Mouse (Mus musculus) cerebellum, adult 11 months (tissue): Measurements from ENCODE around the gene Slc35b1.
A peak's percentile ranks its signal among the peaks of the same experiment; 100 is the strongest.

Source experiments
- DNase-seq: peaks from one replicate; pipeline ENCODE4 v3.0.0; 2022

Gene Slc35b1

DNA sequence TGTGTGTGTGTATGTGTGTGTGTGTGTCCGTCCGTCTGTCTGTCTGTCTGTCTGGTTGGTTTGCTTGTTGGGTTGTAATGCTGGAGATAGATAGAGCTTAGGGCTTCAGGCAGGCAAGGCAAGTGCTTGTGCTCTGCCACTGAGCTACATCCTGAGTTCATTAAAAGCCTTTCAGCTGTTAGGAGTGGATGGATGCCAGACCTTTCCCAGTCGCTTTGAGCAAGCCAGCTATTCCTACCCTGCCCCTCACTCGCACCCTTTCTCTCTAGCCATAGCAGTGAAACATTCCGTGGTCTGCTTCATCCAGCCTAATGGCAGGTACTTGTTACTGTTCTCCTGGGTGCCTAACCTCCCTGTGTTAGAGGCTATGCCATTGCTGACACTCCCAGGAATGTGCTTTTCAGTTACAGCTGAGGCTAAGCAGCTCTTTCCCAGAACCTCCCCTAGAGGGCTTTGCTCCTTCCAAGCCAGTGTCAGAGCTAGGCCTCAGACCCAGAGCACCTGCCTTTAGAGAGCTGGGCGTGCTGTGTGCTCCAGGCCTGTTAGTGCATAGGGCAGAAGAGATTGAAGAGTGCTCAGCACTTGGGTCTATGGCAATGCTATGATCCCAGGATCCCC lies 18.1 kb upstream of the Slc35b1 start:
- DNase-seq: no peak

DNA sequence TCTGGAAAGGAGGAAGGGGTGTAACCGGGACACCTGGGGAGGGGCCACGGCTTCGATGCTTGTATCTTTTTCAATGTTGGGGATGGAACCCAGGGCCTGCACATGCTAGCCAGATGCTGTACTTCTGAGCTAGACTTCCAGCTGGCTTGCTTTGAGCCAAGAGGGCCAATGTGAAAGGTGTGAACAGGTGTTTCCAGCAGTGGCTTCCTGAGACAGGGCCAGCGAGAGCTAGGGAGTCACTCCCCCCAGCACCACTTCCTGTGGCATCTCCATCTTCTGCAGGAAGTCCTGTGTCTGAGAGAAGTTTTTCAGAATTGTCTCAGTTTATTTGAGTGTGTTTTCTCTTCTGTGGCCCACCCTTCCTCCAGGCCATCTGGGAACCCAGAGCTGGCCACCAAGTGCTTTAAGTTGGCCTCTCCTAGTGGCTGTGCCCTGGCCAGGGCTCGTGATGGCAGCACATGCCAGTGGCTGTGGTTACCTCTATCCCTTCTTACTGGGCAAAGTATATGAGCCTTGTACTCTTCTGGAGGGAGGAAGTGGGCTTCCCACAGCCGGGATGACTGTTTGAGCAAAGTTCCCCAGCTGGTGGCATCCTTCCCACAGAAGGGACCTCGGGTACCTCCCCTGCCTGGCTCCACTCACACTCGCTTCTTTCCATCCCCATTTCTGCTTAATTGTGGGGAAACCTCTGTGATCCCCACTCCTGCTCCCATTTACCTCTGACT lies 17.3 kb upstream of the Slc35b1 start:
- DNase-seq: no peak

DNA sequence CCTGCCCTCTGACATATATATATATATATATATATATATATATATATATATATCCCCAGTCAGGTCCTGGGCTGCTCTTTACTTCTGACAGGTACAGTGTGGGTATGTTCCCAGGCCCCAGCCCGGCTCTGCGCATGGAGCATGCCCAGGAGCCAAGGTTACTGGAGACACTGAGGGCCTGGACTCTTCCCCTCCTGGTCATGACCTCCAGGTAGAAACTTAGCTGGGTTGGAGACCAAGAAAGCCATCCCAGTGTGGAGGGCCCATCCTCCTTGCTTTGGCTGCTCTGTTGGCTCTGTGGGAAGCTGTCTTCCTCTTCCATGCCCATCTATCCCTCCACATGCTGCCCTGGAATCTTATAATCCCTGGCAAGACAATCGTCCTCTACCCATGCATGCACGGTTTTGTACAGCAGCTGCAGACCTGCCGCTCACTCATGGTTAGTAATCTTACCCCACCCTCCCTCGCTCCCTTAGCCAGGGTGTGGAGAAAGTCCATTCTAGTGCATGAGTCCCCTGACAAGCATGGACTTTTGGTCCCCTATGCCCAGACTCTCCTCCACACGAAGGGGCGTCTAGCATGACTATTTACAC lies 16.2 kb upstream of the Slc35b1 start:
- DNase-seq: no peak

DNA sequence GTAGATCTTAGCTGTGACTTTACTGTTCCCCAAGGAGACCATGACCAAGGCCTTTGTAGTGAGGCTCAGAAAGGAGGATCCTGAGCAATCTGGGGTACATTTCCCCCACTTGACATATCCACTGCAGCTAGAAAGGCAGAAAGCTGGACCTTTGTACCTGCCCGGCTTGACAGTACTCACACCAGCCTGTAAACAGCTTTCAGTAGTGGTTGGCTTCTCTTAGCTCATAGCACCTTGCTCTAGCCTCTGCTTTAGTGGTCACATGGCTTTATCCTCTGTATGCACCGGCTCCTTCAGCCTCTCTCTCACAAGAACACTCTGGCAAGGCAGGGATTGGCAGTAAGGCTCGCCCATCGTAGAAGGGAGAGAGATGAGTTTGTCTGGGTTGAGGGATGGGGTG lies 15.6 kb upstream of the Slc35b1 start:
- no peak for DNase-seq

DNA sequence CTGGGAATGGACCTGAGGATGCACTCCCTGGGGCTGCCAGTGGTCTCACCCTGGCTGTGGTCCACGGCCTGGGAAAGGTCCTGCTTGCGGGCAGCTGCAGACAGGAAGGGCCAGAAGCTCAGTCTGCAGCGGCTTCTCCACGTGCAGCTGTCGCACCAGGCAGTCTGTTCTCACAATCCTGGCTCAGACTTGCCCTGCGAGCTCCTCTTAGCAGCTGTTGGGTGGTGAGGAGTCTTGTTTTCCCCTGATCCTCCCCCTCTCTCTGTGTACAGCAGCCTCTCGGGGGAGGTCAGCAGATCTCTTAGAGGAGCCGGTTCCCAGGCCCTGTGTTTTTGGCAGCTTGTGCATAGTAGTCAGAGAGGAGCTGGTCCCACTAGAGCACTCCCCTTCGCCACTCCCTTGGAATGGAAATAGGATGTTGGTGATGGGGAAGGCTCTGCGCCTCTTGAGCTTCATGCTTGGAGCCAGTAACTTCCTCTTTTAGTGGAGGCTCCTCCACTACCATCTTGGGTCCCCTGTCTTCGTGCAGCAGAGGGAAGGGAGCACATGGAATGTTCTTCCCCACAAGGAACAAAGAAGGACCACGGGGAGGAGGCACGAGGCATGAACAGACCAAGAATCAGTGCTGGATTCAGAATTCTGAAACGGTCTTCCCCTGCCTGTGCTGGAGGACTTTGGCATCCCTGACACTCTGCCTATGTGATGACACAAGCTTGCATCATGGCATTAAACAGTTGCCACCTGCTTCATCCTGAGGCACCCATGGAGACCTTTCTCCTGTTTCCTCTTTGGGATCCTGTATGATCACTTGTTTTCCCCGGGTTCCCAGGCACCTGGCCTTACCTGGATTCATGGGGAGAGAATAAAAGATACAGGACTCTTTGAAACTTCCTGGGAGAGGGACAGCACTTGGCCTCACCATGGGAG lies 14.3 kb upstream of the Slc35b1 start:
- DNase-seq: no peak

DNA sequence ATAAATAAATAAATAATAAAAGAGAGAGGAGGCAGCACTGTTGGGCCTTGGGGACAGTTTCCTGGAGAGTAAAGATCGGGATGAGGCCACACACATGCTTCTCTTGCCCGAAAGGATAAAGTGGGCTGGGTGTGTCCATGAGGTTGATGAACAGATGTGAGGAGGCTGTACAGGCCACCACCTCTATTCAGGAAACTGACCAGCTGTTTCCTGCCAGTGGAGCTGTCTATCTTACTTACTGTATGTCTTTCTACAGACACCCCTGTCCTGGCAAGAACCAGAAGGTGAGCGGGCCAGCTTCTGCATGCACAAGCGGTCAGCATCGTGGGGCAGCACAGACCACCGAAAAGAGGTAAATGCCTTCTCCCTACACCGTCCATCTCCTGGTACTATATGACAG lies 13.3 kb upstream of the Slc35b1 start:
- DNase-seq: no peak

DNA sequence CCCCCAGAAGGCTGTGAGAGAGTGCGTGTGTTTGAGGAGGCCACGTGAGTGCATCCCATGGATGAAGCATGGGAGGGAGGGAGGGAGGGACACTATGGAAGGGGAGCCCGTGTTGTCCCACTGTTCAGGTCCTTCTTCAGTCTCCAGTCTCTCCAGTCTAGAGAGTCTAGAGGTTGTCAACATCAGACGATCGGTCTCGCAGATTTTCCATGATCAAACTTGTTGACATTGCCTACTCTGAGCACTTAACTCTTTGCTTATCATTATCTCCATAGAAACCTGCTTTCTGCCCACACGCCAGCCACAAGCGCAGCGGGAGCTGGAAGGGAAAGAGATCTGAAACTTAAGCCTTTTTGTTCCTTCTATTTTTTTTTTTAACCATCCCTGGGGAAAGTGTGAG lies 5.6 kb upstream of the Slc35b1 start:
- no peak for DNase-seq

DNA sequence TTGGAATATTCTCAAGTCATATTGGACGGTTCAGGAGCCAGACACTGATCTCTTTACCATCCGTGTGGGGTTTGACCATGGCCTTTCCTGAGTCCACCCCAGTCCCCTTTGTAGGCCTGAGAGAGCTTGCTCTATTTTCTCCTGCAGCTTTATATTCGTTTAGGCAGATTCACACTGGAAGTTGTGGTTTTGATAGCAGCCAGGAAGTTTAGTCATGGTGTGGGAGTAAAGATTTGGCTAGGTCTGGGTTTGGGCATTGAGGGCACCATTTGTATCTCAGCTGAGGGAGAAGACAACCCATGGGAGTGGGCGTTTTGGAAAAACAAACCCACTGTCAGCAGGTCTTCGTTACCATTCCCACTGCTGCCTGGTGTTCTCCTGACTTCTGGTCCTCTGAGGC lies 4.9 kb upstream of the Slc35b1 start:
- no peak for DNase-seq

DNA sequence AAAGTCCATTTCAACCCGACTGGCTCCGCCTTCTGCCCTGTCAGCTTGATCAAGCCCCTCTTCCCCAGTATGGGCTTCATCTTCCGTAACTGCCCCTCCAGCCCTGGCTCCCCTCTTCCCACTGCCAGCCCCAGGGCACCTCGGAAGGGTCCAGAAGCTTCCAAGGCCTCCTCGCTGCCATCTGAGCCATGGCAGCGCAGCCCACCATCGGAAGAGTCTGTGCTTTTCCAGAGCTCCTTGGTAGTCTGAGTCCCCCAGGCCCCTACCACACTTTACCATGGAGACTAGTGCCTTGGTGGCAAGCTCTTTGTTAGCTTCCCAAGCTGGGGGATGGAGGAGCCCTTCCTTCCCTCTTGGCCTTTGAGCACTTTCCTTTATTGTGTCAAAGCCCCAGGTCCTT lies 3.8 kb upstream of the Slc35b1 start:
- DNase-seq: no peak

DNA sequence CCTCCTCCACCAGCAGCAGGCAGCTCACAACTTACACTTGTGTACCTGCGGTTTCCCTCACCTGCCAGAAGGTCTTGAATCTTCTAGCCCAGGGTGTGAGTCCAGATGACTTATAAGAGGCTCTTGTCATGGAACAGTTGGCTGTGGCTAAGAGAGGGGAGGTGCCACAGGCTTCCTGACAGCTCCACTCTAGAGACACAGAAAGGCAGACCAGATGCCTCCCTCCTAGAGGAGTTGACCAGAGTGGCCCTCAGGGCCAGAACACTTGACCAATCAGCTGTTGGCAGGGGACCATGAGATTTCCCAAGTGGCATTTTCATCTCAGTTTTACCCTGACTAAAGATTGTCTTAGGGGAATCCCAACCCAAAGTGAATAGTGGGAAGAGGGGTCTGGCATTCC lies 3.3 kb upstream of the Slc35b1 start:
- DNase-seq: no peak

DNA sequence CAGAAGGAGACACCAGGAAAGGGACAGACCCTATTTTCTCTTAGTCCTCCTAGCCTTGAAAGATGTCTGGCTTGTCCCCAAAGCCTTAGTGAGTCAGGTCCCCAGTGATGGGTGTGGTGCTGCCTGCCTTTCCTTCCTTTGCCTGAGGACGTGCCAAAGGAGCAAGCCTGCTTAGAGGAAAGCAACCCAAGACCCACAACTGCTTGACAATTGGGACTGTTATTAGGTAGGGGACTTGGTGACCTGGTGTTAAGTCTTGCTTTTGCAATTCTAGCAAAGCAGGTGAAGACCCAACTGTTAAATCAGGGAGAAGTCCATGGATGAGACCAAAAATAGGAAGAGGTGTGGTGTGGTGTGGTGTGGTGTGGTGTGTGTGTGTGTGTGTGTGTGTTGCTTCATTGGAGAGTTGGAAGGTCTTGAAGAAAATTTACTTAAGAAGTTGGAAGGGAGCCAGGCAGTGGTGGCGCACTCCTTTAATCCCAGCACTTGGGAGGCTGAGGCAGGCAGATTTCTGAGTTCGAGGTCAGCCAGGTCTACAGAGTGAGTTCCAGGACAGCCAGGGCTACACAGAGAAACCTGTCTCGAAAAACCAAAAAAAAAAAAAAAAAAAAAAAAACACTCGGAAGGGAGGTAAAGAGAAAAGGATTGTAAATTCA lies 1.0 kb upstream of the Slc35b1 start:
- peak; percentile 19 for DNase-seq

DNA sequence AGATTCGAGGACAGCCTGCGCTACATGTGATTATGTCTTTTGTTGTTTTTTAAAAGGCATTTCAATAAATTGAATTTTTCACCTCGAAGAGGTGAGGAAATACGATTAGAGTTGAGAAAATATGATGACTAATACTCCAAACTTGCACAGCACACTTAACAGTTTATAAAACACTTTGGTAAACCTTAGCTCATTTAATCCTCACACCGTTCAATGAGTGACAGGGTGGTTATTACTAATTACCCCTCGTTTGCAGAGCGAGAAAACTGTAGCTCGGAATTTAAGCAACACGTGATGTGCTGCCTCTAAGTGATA lies 531 bp upstream of the Slc35b1 start:
- no peak for DNase-seq

DNA sequence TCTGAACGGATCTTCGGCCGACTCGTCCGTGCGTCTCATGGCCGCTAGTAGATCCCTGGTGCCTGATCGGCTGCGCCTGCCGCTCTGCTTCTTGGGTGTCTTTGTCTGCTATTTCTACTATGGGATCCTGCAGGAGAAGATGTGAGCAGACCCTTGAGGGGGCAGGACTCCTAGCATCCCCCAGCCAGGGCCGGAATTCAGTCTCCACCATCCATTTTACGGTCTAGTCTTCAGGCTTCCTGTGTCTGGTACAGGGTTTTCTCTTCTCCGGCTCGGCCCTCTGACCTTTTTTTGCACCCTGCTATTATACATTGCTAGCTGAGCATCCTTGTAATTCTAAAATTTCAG lies 455 bp downstream of the Slc35b1 start:
- DNase-seq: no peak

DNA sequence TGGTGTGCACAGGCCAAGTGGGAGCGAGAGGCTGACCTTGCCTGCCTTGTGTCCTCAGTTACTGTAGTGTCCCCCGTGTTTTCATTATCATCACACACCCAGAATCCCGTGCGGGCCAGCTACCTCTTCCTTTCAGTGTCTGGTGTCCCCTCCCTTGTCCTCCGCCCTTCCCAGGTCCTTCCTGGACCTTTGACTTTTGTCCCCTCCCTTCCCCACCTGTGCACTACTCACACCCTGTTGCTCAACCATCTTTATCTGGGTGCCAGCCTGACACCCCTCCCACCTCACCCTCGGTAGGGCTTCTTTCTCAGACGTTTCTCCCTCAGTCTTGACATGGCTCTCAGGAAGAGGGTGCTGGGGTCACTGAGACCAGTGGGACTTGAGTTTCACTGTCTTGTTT lies 2.9 kb downstream of the Slc35b1 start:
- DNase-seq: no peak

DNA sequence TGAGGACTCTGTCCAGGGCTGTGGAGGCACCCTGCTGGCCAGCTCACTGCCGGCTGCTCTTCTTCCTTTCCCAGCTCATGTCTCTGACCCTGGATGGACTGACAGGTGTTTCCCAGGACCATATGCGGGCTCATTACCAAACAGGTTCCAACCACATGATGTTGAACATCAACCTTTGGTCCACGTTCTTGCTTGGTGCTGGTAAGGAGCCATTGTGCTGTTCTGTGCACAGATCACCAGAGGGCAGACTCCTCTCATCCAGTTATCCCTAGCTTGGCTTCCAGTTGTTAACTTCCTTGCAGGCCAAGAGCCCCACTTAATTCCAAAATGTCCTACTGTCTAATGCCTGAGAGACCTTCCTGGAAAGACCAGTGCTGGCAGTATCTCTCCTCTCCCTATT lies 4.5 kb downstream of the Slc35b1 start:
- peak; percentile 37 for DNase-seq

DNA sequence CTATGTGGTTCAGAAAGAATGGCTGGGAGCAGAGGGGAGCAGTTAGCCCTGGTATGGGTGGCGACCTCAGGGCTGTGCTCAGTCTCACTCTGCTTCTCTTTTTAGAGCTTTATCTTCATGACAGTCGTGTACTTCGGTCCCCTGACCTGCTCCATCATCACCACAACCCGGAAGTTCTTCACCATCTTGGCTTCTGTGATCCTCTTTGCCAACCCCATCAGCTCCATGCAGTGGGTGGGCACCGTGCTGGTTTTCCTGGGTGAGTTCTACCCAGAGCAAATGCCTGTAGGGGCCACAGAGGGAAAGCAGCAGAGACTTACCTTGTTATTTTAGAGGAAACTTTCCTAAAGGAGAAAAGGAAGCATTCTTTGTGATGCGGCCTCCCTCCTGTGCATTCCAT lies 5.9 kb downstream of the Slc35b1 start:
- peak; percentile 18 for DNase-seq

DNA sequence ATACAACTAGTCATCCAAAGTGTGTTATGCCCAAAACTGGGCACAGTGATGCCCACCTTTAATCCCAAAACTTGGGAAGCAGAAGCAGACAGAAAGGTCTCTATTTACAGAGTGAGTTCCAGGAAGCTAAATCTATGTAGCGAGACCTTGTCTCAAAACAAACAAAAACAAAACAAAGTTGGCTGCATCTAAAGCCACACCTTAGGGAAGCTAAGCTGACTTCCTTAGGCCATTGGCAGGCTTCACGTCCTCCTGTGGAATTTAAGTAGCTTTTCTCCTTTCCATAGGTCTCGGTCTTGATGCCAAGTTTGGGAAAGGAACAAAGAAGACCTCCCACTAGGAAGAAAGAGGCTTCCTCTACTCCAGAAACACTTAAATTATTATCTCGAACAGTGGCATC lies 6.7 kb downstream of the Slc35b1 start:
- DNase-seq: no peak

DNA sequence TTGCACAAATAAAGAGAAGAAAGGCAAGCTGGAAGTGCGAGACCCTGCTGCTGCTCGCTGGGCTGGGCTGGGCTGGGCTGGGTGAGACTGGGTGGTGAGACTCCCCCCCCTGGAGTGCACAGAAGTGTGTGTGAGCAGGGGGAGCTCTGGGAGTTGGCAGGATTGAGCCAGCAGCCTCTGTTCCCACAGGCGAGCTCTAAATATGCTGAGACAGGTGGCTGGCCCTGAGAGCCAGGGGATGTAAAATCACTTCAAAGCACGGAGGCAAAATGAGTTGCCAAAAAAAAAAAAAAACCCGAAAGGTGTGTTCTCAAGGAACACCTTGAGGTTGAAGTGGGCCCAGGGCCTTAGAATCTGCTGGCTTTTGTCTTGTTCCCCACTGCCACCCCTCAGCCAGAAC lies 7.3 kb downstream of the Slc35b1 start:
- peak; percentile 66 for DNase-seq

DNA sequence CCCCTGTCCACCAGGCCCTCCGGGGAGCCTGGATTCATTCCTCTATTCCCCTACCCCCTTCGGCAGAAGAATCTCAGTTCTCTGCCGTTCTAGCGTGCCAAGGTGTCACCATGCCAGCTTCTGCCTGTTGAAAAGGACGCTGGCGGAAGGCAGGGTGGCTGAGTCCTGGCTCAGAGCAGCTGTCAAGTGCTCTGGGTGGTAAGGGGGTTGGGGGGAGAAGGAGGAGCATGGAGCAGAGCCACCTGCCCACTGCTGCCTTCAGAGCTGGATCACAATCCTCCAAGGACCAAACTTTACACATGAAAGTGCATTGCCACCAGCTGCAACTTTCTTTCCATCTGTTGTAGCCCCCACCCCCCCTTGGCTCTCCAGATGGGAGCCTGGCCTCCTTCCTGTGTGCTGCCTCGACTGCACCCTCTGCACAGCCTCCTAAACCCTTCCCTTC lies 7.8 kb downstream of the Slc35b1 start:
- DNase-seq: peak; percentile 81

DNA sequence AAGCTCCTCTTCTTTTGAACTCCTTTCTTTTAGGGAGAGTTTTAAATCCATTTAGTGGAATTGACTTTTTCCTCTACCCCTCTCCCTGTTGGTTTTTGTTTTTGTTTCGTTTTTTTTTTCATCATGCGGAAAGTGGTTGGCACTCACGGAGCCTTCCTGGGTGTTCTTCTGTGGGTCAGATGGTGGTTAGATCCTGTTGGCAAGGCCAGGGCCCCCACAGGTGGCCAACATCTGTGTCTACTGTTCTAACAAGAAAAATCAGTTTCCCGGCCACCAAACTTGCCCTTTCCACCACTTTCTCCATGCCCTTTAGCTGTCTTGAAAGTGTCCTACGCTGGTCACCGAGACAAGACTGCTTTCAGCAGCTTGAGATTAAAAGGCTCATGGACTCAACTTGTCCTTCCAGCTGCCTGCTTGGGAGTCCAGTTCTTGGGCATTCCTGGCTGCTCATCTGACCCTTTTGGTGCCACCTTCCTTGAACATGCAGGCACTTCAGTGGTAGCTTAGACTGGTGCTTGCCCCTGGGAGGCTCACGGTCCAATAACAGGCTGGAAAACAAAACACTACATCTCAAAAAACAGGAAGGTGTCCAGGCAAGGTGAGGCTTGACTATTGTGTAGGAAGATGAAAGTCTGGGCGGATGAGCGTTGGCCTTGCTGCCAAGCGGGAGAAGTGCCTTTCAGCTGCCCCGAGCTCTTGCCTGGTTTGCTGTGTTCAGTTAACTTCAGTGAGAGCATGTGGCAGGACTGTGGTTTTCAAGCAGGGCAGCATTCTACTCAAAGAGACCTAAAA lies 8.4 kb downstream of the Slc35b1 start:
- no peak for DNase-seq

DNA sequence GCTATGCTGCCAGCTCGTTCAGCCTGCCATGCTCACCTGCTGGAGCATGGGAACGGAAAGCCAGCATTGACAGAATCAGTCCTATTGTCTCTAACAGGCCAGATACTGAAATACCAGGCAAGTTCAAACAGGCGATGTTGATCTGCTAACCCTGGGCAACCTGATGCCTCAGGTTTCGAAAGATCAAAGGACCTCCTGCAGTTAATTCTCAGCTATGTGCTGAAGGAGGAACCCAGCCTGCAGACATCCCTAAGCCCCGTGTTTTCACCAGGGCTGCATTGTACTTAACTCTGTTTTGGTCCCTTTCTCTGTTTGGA lies 9.0 kb downstream of the Slc35b1 start:
- DNase-seq: no peak

DNA sequence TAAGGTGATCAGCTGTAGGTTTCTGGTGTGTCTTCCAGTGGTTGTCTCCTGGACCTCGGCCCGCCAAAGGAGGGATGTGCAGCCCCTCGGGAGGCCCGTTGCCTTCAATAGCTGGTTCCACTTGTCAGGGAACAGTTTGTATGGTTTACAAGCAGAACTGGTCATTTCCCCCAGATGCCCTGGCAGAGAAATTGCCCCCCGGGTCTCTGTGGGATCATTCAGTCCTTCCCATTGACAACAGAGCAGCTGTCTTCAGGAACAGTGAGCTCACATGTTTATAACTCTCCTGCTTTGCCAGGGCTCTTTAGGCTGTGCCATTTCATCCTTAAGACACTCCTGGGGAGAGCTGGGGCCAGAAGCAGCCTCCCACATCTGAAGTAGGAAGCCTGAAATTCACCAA lies 9.6 kb downstream of the Slc35b1 start:
- DNase-seq: no peak

DNA sequence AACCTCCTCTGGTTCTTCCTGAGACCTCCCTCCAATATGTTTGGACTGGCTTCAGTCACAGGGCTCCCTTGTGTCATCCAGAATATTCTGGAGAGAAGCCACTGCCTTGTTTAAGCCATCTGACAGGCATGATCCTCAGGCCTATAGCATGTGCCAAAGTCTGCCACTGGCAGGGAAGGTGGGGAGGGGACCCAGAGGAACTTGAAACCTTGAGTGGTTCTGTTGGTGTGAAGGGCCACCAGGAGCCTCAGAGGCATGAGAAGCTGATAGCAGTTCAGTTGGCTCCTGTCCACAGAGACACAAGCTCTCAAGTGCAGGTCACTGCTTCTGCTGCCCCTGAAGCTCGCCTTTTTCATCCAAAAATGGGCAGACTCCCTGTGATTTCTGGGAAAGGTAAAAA lies 12.1 kb downstream of the Slc35b1 start:
- DNase-seq: no peak
